Mouse (Mus musculus) heart, embryonic 11.5 days (tissue): ENCODE results near the gene Pi4kb. TPM values are rescaled to one million over a fixed set of nuclear protein-coding genes. Genes with fewer than 3 reads are reported as not detected.

Source experiments
- ATAC-seq: fragments of 200-750 bp; cut with Nextera tagmentation; replicated peaks from 2 replicates; pipeline ENCODE4 v1.8.0; 2017; ENCODE audit warnings: moderate library complexity; ENCODE audit not compliant: insufficient number of reproducible peaks, low FRiP score, low TSS enrichment
- H3K27ac ChIP-seq: fragments of 300-500 bp; sonication (generic); 2 replicates; pipeline ENCODE4 v1.5.1; 2014; ENCODE audit warnings: mild to moderate bottlenecking, low read depth, low read length
- H3K27me3 ChIP-seq: fragments of 300-500 bp; sonication (generic); 2 replicates; pipeline ENCODE4 v1.6.1; 2014; ENCODE audit warnings: mild to moderate bottlenecking, low read length, mixed read lengths; ENCODE audit not compliant: control insufficient read depth, insufficient read depth
- H3K36me3 ChIP-seq: fragments of 300-500 bp; sonication (generic); 2 replicates; pipeline ENCODE4 v1.6.1; 2014; ENCODE audit warnings: mild to moderate bottlenecking, low read length, moderate library complexity, mixed read lengths; ENCODE audit not compliant: control insufficient read depth, insufficient read depth
- H3K4me1 ChIP-seq: fragments of 300-500 bp; sonication (generic); 2 replicates; pipeline ENCODE4 v1.6.1; 2014; ENCODE audit warnings: low read length; ENCODE audit not compliant: control insufficient read depth, insufficient read depth
- H3K4me2 ChIP-seq: fragments of 300-500 bp; sonication (generic); 2 replicates; pipeline ENCODE4 v1.6.1; 2014; ENCODE audit warnings: mild to moderate bottlenecking, moderate library complexity
- H3K4me3 ChIP-seq: fragments of 300-500 bp; sonication (generic); 2 replicates; pipeline ENCODE4 v1.5.1; 2014; ENCODE audit warnings: low read depth, low read length
- H3K9ac ChIP-seq: fragments of 300-500 bp; sonication (generic); 2 replicates; pipeline ENCODE4 v1.6.1; 2014; ENCODE audit warnings: mild to moderate bottlenecking, low read depth, low read length, moderate library complexity
- H3K9me3 ChIP-seq: fragments of 300-500 bp; sonication (generic); replicated peaks from 2 replicates; pipeline ENCODE4 v1.6.1; 2016; ENCODE audit warnings: low read length; ENCODE audit not compliant: control insufficient read depth
- WGBS: fragments of 180-500 bp; shearing (Covaris S2); extraction: QIAGEN DNeasy Blood & Tissue Kit; methylation state at CpG from one replicate; pipeline ENCODE4 v1.1.7; 2014; ENCODE audit not compliant: insufficient replicate concordance; 5-methylcytosine and 5-hydroxymethylcytosine counted together
- polyA plus RNA-seq: library from polyadenylated mRNA; unstranded; fragments of >200 nt; fragmentation: Nextera tagmentation; extraction: Ambion mirVana; gene quantifications from 2 replicates; pipeline ENCODE4 v1.2.1, GENCODE M21; 2014

Pi4kb gene
- polyA plus RNA-seq, 1 experiment from 2014 or later, result 12.9 TPM

DNA sequence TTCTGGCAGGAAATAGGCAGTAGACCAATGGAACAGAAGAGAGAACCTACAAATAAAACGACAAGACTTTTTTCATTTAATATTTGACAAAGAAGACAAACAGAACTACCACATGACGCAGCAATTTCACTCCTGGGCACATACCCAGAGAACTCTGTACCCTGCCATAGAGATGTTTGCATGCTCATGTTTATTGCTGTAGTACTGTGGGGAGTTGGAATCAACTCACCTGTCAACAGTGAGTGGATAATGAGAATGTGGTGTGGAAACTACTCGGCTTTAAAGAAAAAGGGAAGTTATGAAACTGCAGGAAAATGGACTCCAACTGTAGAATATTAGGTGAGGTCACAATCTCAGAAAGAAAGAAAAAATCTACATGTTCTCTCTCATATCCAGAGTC lies 24.9 kb upstream of the Pi4kb start:
- no peak overlapping the region for H3K9ac ChIP-seq
- H3K4me1 ChIP-seq, result 0 out of 2 replicates have a peak, but pooled peaks cover 2% of the 10 kb centered on the region
- 80% methylated on average over 3 of the region's 3 CpGs for WGBS
- H3K4me2 ChIP-seq, result no peak overlapping the region
- H3K9me3 ChIP-seq, result no peaks in the 10 kb centered on the region
- no peaks in the 10 kb centered on the region for H3K27me3 ChIP-seq
- no peaks in the 10 kb centered on the region for H3K36me3 ChIP-seq
- ATAC-seq, result no peak
- no peak overlapping the region for H3K4me3 ChIP-seq
- H3K27ac ChIP-seq, result no peak overlapping the region

DNA sequence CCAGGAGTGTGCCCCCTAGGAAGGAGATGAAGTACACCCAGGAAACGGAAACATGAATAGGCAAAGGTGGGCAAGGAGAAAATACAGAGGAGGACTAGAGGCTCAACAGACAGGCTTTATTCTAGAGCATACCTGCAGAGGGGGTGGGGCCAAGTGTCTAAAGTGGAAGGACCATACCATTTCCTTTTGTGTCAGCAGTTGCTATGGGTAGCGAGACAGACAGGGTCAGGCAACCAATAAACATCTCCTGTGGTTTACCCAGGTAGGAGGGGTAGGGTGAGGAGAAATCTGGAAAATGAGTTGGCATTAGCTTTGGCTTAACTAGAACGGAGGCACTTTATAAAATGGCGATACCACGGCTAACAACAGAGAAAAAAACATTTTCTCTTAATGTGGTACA lies 21.7 kb upstream of the Pi4kb start:
- ATAC-seq, result no peak
- Histone ChIP-seq H3K9me3 (no peaks in the 10 kb centered on the region), H3K27me3 (no peaks in the 10 kb centered on the region), H3K4me3 (peak overlapping the region; percentile 67; the same call in 1 of the 2 replicates), H3K27ac (no peak overlapping the region), H3K36me3 (peaks cover 12% of the 10 kb centered on the region), H3K4me2 (peak overlapping the region; percentile 72), H3K4me1 (0 out of 2 replicates have a peak, but pooled peaks cover 5% of the 10 kb centered on the region), H3K9ac (no peak overlapping the region)
- WGBS, result 66% methylated on average over 5 of the region's 5 CpGs

DNA sequence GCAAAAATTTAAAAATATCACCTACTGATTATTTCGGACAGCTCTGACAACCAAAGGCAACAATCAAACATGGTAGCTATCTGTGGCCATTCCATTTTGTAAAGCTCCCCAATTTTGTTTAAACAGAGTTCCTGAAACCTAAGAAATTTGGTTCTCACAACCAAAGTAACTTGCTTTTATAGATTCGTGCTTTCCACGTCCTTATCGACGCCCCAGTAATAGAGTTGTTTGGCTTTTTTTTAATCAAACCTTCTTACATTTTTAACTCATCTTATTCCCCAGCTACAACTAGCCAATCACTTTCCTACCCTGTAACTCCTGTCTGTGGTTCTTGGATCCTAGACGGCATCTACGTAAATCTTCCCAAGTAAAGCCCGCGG lies 21.2 kb upstream of the Pi4kb start:
- Histone ChIP-seq H3K9ac (peak overlapping the region; percentile 84), H3K36me3 (peaks cover 16% of the 10 kb centered on the region), H3K4me3 (peak overlapping the region; percentile 67), H3K27ac (peak overlapping the region; percentile 48), H3K4me1 (peaks cover 6% of the 10 kb centered on the region; the same call in 1 of the 2 replicates), H3K27me3 (no peaks in the 10 kb centered on the region), H3K9me3 (no peaks in the 10 kb centered on the region), H3K4me2 (peak overlapping the region; percentile 72)
- no peak; the same call in 1 of the 2 replicates for ATAC-seq
- 15% methylated on average over 9 of the region's 9 CpGs for WGBS

DNA sequence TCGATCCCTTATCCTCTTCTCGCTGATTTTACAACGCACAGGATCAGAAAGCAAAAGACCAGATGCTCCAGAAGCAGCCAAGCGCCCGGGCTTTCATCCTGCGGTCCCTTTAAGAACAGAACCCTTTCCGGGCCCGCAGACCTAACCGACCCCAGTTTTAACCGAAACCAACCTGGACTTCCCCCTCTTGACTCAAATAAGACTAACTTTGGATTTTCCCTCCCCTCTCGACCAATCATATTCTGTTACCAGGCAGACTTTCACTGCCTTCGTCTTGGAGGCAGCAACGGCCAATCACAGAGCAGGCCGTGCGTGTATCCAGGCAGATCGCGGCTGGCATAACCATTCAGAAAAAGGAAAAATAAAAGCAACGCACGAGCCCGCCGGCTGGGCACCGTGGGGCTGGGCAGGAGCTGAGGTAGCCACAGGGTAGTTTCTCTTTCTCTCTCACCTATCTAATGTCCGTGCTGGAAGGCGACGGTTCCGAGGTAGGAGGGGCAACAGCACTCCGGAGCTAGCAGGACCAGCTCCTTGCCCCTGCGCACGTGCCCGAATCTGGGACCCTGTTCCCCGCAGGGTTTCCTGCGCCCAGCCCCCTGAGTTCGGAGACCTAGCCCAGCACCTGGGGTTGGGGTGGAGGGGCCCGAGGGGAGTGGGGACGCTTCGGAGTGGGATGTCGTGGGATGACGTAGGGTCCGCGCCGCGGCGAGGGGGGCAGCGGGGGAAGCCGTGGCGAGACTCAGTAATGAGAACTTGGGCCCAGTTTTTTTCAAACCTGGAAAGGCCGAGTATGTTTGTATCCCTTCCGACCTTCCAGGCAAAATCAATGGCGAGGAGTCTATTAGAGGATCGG lies 20.5 kb upstream of the Pi4kb start, which contains the start of gene Rfx5:
Gene Rfx5, plus strand, starts transcription at position 312 of the 853 bp plus-strand sequence.
- H3K27me3 ChIP-seq, result no peaks in the 10 kb centered on the region
- peak within 1 kb of the TSS; percentile 67 for H3K4me3 ChIP-seq
- peak within 1 kb of the TSS; percentile 72 for H3K4me2 ChIP-seq
- WGBS, result under 1% methylated on average over 50 of the region's 50 CpGs
- ATAC-seq, result peak; percentile 93
- peaks cover 18% of the 10 kb centered on the region for H3K36me3 ChIP-seq
- no peaks in the 10 kb centered on the region for H3K9me3 ChIP-seq
- H3K4me1 ChIP-seq, result peaks cover 12% of the 10 kb centered on the region
- peak within 1 kb of the TSS; percentile 84 for H3K9ac ChIP-seq
- H3K27ac ChIP-seq, result peak within 1 kb of the TSS; percentile 73

DNA sequence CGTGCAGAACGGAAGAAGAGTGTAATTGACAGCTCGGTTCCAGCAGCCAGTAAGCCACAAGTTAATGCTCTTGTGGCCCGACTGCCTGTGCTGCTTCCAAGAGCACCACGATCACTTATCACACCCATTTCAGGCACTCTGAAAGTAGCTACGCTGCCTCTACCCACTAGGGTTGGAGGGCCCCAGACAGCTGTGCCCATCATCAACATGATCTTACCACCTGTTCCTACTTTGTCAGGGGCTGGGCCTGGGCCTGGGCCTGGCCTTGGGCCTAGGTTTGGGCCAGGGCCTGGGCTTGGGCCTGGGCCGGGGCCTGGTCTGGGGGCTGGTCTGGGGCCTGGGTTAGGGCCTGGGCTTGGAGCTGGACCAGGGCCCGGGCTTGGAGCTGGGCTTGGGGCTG lies 16.2 kb upstream of the Pi4kb start:
- 80% methylated on average over 8 of the region's 8 CpGs for WGBS
- Histone ChIP-seq H3K27me3 (no peaks in the 10 kb centered on the region), H3K27ac (no peak overlapping the region), H3K4me3 (no peak overlapping the region), H3K9me3 (no peaks in the 10 kb centered on the region), H3K4me1 (peaks cover 14% of the 10 kb centered on the region), H3K36me3 (peaks cover 18% of the 10 kb centered on the region), H3K9ac (no peak overlapping the region), H3K4me2 (no peak overlapping the region)
- no peak for ATAC-seq

DNA sequence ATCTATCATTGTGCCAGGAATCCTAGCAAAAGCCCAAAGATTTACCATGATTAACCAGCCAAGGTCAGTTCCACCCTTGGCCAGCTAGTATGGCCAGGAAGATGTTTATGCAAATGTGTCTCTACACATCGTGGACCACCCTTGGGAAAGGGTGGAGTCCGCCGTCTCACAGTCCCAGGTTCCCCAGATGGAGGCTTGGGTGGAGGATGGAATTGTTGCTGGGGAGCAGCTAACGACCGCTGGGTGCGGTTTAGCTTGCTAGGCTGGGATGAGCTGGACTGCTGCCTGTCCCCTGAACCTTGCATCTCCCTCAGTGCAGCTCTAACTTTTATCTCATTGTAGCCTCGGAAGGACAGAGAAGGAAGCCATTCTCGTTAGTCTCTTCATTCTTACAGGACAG lies 14.7 kb upstream of the Pi4kb start:
- ATAC-seq, result no peak
- Histone ChIP-seq H3K9ac (no peak overlapping the region), H3K4me3 (no peak overlapping the region), H3K4me2 (no peak overlapping the region), H3K4me1 (peaks cover 13% of the 10 kb centered on the region), H3K27me3 (no peaks in the 10 kb centered on the region), H3K27ac (no peak overlapping the region), H3K36me3 (peaks cover 18% of the 10 kb centered on the region), H3K9me3 (no peaks in the 10 kb centered on the region)
- WGBS, result 43% methylated on average over 8 of the region's 8 CpGs

DNA sequence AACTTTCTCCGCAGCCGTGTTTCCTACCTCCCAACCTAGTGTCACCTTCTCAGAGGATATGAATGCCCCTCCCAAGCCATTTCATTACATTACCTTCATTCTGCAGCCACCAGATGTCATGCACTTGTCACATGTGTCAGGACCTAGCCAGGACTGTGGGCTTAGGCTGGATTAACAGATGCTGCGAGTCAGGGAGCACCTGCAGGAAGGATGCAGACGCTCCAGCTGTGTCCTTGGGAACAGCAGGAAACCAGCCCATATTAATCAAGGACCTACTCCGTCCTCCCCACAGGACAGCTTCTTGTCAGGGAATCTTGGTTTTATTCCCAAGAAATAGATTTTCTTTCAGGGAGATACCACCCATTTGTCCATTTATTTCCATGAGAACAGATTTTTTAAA lies 14.2 kb upstream of the Pi4kb start:
- Histone ChIP-seq H3K4me3 (no peak overlapping the region), H3K4me1 (peaks cover 12% of the 10 kb centered on the region), H3K36me3 (peaks cover 18% of the 10 kb centered on the region), H3K27me3 (no peaks in the 10 kb centered on the region), H3K4me2 (no peak overlapping the region), H3K9me3 (no peaks in the 10 kb centered on the region), H3K27ac (no peak overlapping the region), H3K9ac (no peak overlapping the region)
- no peak for ATAC-seq
- WGBS, result 53% methylated on average over 5 of the region's 5 CpGs

DNA sequence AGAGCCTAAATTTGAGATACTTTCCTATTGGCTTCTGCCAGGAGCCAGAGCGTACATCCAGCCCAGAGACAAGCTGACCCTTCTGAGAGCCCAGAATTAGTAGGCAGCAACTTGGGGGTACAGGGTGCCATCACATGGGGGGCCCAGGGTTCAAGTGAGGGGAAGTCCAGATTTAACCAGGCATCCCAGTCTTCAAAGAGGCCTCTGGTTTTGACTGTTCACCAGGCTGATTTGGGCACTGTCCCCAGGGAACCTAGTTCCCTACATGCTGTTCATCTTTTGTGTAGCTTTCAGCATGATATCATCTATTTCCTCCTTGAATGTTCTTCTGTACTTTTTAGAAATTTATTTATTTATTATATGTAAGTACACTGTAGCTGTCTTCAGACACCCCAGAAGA lies 9.5 kb upstream of the Pi4kb start:
- Histone ChIP-seq H3K4me3 (no peak overlapping the region), H3K9me3 (no peaks in the 10 kb centered on the region), H3K4me2 (no peak overlapping the region), H3K9ac (no peak overlapping the region), H3K27ac (no peak overlapping the region), H3K27me3 (no peaks in the 10 kb centered on the region), H3K4me1 (no peaks in the 10 kb centered on the region), H3K36me3 (no peaks in the 10 kb centered on the region)
- ATAC-seq, result no peak
- WGBS, result 84% methylated on average over 1 of the region's 1 CpGs

DNA sequence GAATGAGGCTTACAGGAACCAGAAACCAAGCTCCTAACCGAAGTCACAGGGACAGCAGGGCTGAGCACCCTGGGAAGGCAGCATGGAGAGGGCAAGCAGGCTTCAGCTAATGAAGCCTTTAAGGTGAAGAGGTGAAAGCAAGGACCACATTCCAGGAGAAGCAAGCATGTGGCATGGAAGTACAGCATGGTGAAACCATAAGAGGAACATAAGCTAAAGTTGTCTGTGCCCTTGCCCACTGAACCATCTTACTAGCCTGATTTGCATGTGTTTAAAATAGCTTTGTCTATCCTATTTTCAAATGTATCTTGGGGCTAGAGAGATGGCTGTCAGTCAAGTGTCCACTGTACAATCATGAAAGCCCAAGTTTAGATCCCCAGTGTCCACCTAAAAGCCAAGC lies 8.7 kb upstream of the Pi4kb start:
- ATAC-seq, result no peak
- Histone ChIP-seq H3K36me3 (no peaks in the 10 kb centered on the region), H3K4me2 (no peak overlapping the region), H3K4me1 (no peaks in the 10 kb centered on the region), H3K9ac (no peak overlapping the region), H3K9me3 (no peaks in the 10 kb centered on the region), H3K4me3 (no peak overlapping the region), H3K27me3 (no peaks in the 10 kb centered on the region), H3K27ac (no peak overlapping the region)
- WGBS, result 57% methylated on average over 1 of the region's 1 CpGs
